Mouse (Mus musculus) E14TG2a.4 (cell line): ENCODE measurements around the gene Rad51ap2.

Source experiments
- CTCF ChIP-seq: conservative IDR thresholded peaks from 2 replicates; pipeline ENCODE4 v1.5.1; 2014; ENCODE audit warnings: low read length
- NANOG ChIP-seq: IDR thresholded peaks from 2 replicates; pipeline ENCODE4 v1.6.1; 2014; ENCODE audit warnings: borderline replicate concordance, low read length, mixed read lengths
- POU5F1 ChIP-seq: IDR thresholded peaks from 2 replicates; pipeline ENCODE4 v1.6.1; 2014; ENCODE audit warnings: low read length, borderline replicate concordance

DNA sequence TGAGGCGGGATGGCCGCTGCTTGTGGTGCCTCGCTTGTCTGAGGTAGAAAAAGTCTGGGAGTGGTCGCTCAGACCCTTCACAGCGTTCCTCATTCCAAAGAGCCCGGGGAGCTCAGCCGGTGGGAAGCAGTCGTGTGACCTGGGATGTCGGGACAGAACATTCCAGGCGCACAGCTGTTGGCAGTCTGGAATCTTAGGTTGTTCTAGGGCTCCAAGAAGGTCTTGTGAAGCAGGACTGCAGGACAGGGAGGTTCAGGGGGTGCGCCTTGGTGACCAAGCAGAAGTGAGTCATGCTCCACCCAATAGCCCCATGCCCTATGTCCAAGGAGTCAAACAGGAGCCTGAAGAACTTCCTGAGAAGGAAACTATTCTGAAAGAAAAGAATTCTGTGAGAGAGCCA is 334 bp downstream of the Rad51ap2 start:
- TF ChIP-seq CTCF (no peak), NANOG (no peak), POU5F1 (no peak)
